Mouse (Mus musculus) adrenal gland, postnatal 10 days (tissue): ENCODE measurements around the gene Gngt2. TPM values are rescaled to one million over a fixed set of nuclear protein-coding genes. Genes with fewer than 3 reads are reported as not detected.
"Not testable (repeated sequence)": the region's sequence is repeated elsewhere in the genome, so short reads cannot be mapped to it uniquely, and the experiment has no call there.

Experiments used
- DNase-seq: peaks from one replicate; pipeline ENCODE4 v3.0.0; 2021; ENCODE audit warnings: mixed read lengths
- total RNA-seq, 2 experiments: library from RNA; stranded (reverse); gene quantifications; 2 replicates each; pipeline ENCODE4 v1.2.3; 2021

Gene Gngt2
- total RNA-seq, 2 experiments from 2014 or later: 21.9 to 22.9 TPM

- DNase-seq: no peak
Observed at GRCm38 (mm10) chr11:95840694-95841497, 3.9 kb downstream of the Gngt2 start.

- no peak for DNase-seq
Observed at GRCm38 (mm10) chr11:95841498-95841830, 4.4 kb downstream of the Gngt2 start.

GRCm38 (mm10) chr11:95842074-95842681 is 5.2 kb downstream of the Gngt2 start, which contains the start of gene Abi3:
Gene Abi3, minus strand, starts transcription at chr11:95842476.
- DNase-seq: peak; percentile 66

GRCm38 (mm10) chr11:95842953-95843352 is 5.9 kb downstream of the Gngt2 start:
- no peak for DNase-seq

DNA sequence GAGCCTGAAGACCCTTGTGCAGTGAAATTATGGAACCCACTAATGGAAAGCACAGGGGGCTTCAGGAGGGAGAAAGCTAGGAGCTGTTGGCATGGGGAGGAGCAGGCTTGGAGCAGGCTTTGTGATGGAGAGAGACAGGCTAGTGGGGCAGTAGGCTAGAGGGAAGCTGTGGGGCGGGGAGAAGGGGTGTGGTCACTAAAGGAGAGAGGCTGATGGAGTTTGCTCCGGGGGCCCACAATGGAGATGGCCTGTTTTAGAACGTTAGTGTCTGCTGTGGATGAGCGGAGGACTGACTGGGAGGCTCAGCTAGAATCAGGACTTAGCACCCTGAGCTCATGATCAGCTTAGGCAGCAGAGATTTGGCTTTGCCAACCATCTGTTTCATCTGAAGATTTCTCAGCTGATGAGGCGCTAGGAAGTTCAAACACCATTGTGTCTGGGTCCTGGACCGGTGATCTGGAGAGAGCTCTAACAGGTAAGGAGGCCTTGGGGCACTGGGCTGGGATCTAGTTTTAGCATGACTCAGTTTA is 6.5 kb downstream of the Gngt2 start:
- DNase-seq: no peak

GRCm38 (mm10) chr11:95844935-95845334 is 7.9 kb downstream of the Gngt2 start:
- DNase-seq: no peak

DNA sequence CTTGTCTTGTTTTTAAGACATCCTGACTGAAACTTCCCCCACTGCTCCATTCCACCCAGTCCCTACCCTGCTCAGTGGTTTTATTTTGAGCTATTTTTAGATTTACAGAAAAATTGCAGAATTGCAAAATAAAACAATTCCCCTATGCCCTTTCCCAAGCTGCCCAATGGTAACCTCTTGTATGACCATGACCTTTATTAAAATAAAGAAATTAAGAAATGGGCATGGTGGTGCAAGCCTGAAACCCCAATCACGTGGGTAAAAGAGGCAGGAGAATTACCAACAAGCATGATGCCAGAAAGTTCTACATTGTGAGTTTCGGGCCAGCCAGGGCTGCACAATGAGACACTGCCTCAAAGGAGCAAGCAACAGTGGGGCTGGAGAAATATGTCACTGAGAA is 13.9 kb downstream of the Gngt2 start:
- peak; percentile 42 for DNase-seq

GRCm38 (mm10) chr11:95853684-95854083 is 16.7 kb downstream of the Gngt2 start:
- peak; percentile 83 for DNase-seq

GRCm38 (mm10) chr11:95857306-95857705 is 20.3 kb downstream of the Gngt2 start:
- DNase-seq: no peak

DNA sequence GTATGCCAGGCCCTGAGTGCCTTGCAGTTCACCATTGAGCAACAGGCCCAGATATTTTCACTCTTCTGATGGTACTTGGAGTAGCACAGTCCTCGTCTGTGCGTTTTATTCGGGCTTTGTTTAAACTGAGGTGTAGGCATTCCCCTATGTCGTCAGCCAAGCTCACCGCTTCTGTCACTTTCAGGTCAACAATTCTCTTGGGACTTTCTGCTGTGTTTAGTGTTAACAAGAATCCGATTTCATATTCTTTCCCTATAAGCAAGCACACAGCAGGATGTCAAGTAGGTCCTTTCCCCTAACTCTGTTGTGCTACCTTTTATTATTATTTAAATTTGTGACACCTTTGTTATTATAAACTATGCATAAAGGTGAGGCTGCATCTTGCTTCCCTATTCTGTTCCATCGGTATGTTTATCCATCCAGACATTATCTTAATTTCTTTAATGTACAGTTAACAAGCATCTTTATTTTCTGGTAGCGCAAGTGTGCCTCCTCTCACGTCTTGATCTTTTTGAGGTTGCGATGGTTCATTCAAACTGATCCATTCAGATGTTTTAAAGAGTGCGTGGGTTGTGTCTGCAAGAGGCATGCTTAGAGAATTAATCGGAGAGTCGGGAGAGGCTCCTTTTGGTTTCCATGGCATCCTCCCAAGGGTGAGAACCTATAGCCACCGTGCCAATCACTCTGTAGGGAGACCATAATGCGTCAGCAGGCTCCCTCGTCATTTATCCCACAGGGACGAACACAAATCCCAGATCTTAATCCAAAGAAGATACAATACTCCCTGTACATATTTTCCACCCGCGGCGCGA is 20.9 kb downstream of the Gngt2 start:
- no peak for DNase-seq

GRCm38 (mm10) chr11:95858528-95859467 is 21.8 kb downstream of the Gngt2 start:
- DNase-seq: peak; percentile 97

GRCm38 (mm10) chr11:95859468-95859855 is 22.4 kb downstream of the Gngt2 start:
- peak; percentile 81 for DNase-seq

DNA sequence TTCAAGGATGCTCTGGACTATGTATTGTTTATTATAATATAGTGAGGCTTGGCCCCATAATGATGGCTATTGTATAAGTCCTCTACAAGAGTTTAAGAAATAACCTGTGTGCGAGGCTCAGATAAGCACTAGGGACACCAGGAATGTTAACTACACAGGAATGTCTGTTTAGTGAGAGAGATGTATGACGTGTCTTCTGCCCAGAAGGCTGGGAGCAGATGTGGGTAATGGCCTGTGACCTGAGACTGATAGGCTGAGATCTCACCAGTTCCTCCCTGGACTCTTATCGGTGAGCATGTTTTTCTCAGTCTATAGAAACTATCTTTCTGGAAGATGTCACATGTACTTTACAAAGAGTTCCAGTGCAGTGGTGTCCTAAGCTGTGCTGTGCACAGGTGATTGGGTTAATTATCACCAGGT is 23.1 kb downstream of the Gngt2 start:
- DNase-seq: no peak

- no peak for DNase-seq
Observed at GRCm38 (mm10) chr11:95861397-95861796, 24.4 kb downstream of the Gngt2 start.

DNA sequence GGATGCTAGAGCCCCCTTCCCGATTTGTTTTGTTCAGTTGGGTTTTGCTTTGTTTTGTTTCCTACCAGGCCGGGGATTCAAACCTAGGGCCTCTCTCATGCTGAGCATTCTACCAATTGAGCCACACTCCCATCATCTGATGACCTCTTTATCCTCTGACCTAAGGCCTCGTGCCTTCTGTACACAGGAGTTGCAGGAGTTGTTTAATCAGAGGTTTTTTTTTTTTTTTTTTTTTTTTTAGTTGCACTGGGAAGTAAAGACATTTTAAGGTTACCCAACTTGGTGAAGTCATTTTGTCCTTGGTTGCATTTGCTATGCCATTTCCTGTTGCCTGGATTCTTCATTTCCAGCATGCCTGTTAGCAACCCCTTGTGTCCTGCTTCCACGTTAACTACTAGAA is 32.4 kb downstream of the Gngt2 start:
- no peak for DNase-seq

GRCm38 (mm10) chr11:95869918-95870470 is 33.0 kb downstream of the Gngt2 start:
- no peak for DNase-seq

DNA sequence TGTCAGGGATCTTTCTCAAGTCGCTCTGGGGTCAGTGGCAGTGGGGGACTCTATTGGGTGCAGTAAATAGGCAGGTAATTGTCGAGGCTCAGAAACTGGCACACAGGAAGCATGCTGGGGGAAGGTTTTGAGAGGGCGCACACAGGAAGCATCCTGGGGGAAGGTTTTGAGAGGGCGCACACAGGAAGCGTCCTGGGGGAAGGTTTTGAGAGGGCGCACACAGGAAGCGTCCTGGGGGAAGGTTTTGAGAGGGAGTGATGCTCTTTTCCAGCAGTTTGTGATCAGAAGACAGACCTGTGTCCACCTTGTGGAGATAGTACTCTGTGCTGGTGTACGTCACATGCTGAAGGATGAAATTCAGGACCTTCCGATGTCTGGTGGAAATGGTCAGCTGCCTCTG is 38.8 kb downstream of the Gngt2 start:
- DNase-seq: peak; percentile 8

DNA sequence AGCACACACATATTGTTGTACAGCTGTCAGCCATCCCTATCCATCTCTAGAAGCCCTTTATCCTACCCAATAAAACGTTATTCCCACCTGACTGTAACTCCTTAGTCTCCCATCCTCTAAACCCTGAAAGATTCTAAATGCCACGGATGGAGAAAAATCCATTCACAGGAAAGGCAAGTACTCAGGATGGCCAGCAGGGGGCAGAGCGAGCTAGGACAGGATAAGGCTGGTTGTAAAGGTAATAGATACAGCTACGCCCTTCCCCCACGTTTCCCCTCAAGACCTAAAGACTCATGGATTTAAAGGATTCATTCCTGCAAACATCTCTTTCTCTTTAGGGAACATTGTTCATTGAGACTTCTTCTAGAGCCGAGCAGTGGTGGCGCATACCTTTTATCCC is 39.3 kb downstream of the Gngt2 start:
- DNase-seq: peak; percentile 77

DNA sequence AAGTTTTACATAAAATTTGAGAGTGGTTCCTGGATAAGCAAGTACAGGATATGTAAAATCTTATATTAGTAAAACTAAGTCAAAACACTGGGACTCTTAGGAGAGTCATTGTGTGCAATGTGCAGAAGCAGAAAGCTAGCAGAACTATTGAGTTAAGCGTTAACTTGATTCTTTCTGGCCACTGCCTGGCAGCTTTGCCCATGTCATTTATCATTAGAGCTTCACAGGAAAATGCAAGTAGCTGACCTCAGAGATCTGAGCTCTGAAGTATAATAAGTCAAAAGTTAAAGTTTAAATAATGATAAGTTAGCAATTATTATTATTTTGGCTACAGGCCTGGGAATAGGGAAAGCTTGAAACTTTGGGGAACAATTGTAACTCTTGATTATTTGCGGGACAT is 42.8 kb downstream of the Gngt2 start:
- not testable (repeated sequence) for DNase-seq

DNA sequence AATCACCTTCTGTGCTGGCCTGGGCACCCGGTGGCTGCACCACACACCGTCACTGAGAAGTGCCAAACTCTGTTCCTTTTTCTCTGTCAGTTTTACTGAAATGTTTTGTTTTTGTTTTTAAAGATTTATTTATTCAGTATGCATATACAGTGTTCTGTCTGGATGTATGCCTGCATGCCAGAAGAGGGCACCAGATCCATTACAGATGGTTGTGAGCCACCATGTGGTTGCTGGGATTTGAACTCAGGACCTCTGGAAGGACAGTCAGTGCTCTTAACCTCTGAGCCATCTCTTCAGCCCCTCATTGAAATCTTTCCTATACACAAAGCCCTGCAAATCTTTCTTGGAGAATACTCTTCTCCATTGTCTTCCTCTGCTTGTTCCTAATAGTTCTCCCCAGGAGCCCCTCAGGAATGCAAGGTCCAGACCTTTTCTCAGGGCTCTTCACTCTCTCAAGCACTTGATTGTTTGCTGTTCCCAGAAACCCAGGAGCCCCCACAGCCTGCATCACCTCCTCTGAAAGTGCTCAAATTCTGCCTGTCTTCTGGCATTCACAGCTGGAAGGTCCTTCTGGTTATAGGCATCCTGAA is 53.5 kb downstream of the Gngt2 start:
- no peak for DNase-seq
